Mouse (Mus musculus) testis, adult 2 months (tissue): ENCODE data around the gene E2f3.

Experiments
- CTCF ChIP-seq: fragments of 200-500 bp; IDR thresholded peaks from 2 replicates; pipeline ENCODE4 v1.5.1; 2012; ENCODE audit warnings: low read depth, mild to moderate bottlenecking, inconsistent platforms, low read length, moderate library complexity; ENCODE audit not compliant: control insufficient read depth, insufficient read depth, insufficient replicate concordance
- POLR2A ChIP-seq: fragments of 200-500 bp; IDR thresholded peaks from 2 replicates; pipeline ENCODE4 v1.6.1; 2012; ENCODE audit warnings: low read depth, mild to moderate bottlenecking, inconsistent platforms, low read length, moderate library complexity; ENCODE audit not compliant: control insufficient read depth

DNA sequence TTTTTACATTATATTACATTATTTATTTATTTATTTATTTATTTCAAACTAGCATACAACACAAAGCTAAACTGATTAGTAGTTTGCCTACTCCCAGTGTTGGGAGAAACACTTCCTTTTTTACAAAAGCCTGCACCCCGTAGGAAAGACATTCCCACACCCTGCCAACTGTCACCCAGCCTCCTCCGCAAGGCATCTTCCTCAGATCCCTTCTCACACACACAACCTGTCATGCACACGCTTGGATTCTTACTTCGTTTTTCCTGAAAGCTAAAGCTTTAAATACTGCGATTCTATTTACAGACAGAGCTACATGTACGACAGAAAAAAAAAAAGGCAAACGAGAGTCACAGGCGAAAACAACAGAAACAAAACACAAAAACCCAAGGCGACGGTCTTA is 79.1 kb downstream of the E2f3 start:
- TF ChIP-seq CTCF = no peak
- no peak for TF ChIP-seq POLR2A
